ENCODE assay signal across 18 mouse cellular contexts in the genomic region with DNA sequence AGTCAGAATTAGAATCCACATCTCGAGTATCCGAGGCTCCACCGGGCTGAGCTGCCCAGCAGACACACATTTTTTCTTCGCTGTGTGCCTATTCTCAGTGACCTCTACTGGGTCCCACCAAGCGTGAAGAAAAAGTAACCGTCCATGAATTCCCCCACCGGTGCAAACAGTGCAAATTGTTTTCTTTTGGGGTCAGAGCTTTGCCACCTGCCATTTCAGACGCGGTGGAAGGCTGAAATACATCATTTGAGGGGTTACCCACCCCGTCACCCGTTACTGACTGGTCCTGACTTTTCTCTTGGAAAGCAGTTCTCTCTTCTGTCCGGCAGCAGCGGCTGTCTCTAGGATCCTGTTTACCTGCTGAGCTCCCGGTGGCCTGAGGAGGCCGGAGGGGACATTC.
A peak's percentile ranks its signal among the peaks of the same experiment; 100 is the strongest.
DNase-seq lines count a peak whose midpoint lies in the region; ATAC-seq and TF ChIP-seq lines count a peak whose summit lies in the region.
"Had no signal": no experiment of that assay in that cellular context is flagged by ENCODE, and none has a peak within 500 bp of the region (broad histone marks: within the 10 kb centered on the region; RNA-seq: fewer than 3 reads in every experiment).

No protein-coding gene starts in this region.

- no peaks in the 10 kb centered on the region for H3K36me3 ChIP-seq in heart, embryonic 14.5 days (ENCODE audit: control insufficient read depth, insufficient read depth, low read length)
- no peaks in the 10 kb centered on the region for H3K36me3 ChIP-seq in kidney, adult 2 months (ENCODE audit: control insufficient read depth, insufficient read depth, low read length)
- no peaks in the 10 kb centered on the region for H3K36me3 ChIP-seq in neural tube, embryonic 13.5 days
- no peaks in the 10 kb centered on the region for H3K36me3 ChIP-seq in embryonic facial prominence, embryonic 10.5 days (replicated peaks)
- H3K36me3 ChIP-seq: embryonic facial prominence, embryonic 15.5 days; heart, embryonic 10.5 days; intestine, embryonic 15.5 days; midbrain, embryonic 13.5 days had no signal

- H3K4me3 ChIP-seq in heart, embryonic 14.5 days (ENCODE audit: control insufficient read depth in 1 of 2, insufficient read depth in 1 of 2, low read depth in 1 of 2, low read length in 2 of 2) = no peak overlapping the region
- no peak overlapping the region for H3K4me3 ChIP-seq in kidney, adult 2 months (ENCODE audit: insufficient read depth, low read depth, low read length)
- no peak overlapping the region for H3K4me3 ChIP-seq in neural tube, embryonic 13.5 days
- no peak overlapping the region for H3K4me3 ChIP-seq in embryonic facial prominence, embryonic 10.5 days
- H3K4me3 ChIP-seq: embryonic facial prominence, embryonic 15.5 days; heart, embryonic 10.5 days; intestine, embryonic 15.5 days; midbrain, embryonic 13.5 days had no signal

- ATAC-seq in heart, embryonic 14.5 days (ENCODE audit: insufficient number of reproducible peaks, insufficient read depth, low FRiP score, low read depth) = no peak
- ATAC-seq in neural tube, embryonic 13.5 days (ENCODE audit: low read depth) = no peak
- ATAC-seq: forebrain, postnatal 0 days; intestine, embryonic 15.5 days; midbrain, embryonic 13.5 days had no signal

- H3K4me1 ChIP-seq in heart, embryonic 14.5 days (ENCODE audit: control insufficient read depth in 2 of 2, insufficient read depth in 2 of 2, low read length in 2 of 2) = peaks cover 0 to 6% of the 10 kb centered on the region in 2 experiments; a peak in 1 of 4 replicates
- H3K4me1 ChIP-seq in kidney, adult 2 months (ENCODE audit: control insufficient read depth, insufficient read depth, low read length) = no peaks in the 10 kb centered on the region
- H3K4me1 ChIP-seq in neural tube, embryonic 13.5 days (replicated peaks) = no peaks in the 10 kb centered on the region; the same call in 1 of the 2 replicates
- H3K4me1 ChIP-seq in embryonic facial prominence, embryonic 10.5 days = peaks cover 8% of the 10 kb centered on the region
- H3K4me1 ChIP-seq: embryonic facial prominence, embryonic 15.5 days; intestine, embryonic 15.5 days; midbrain, embryonic 13.5 days had no signal

- WGBS in heart, embryonic 14.5 days = 69% methylated on average over 15 of the region's 15 CpGs
- 15% methylated on average over 15 of the region's 15 CpGs for WGBS in kidney, adult 2 months
- 36% methylated on average over 15 of the region's 15 CpGs for WGBS in neural tube, embryonic 13.5 days
- WGBS in embryonic facial prominence, embryonic 10.5 days = 56% methylated on average over 15 of the region's 15 CpGs

- no peak overlapping the region for H3K9ac ChIP-seq in heart, embryonic 14.5 days (ENCODE audit: low read length)
- H3K9ac ChIP-seq in neural tube, embryonic 13.5 days = no peak overlapping the region
- H3K9ac ChIP-seq: embryonic facial prominence, embryonic 15.5 days; forebrain, postnatal 0 days; intestine, embryonic 15.5 days; midbrain, embryonic 13.5 days had no signal

- no peak for TF ChIP-seq POLR2A in kidney, adult 2 months (IDR thresholded peaks at IDR 0.05; ENCODE audit: low read depth, low read length)

- H3K4me2 ChIP-seq in heart, embryonic 14.5 days (ENCODE audit: low read length) = peak overlapping the region; percentile 11; the same call in 1 of the 2 replicates
- H3K4me2 ChIP-seq in neural tube, embryonic 13.5 days = peak overlapping the region; percentile 24; the same call in 1 of the 2 replicates
- H3K4me2 ChIP-seq: embryonic facial prominence, embryonic 15.5 days; intestine, embryonic 15.5 days; midbrain, embryonic 13.5 days had no signal

- H3K27ac ChIP-seq in heart, embryonic 14.5 days (replicated peaks in 1 of 2; ENCODE audit: control insufficient read depth in 1 of 2, insufficient read depth in 1 of 2, low read depth in 2 of 2, low read length in 2 of 2) = no peak overlapping the region
- no peak overlapping the region for H3K27ac ChIP-seq in kidney, adult 2 months (ENCODE audit: insufficient read depth, low read depth, low read length)
- H3K27ac ChIP-seq in neural tube, embryonic 13.5 days (replicated peaks) = no peak overlapping the region
- no peak overlapping the region for H3K27ac ChIP-seq in embryonic facial prominence, embryonic 10.5 days (replicated peaks)
- H3K27ac ChIP-seq: embryonic facial prominence, embryonic 15.5 days; heart, embryonic 10.5 days; intestine, embryonic 15.5 days; midbrain, embryonic 13.5 days; stomach, postnatal 0 days had no signal

- no peak for TF ChIP-seq CTCF in kidney, adult 2 months (conservative IDR thresholded peaks at IDR 0.05; ENCODE audit: insufficient read depth, insufficient read length, low read depth, low read length)

- no peak for DNase-seq in heart, adult 9 months (ENCODE audit: low spot score in 2 of 2)
- DNase-seq in kidney, adult 2 months = peak; percentile 5
- DNase-seq in kidney, postnatal 10 days = no peak
- DNase-seq in Muller cell, postnatal 12 days (ENCODE audit: inconsistent ontology term) = peak; percentile 1
- no peak for DNase-seq in left cerebral cortex, adult 18-20 months (ENCODE audit: low spot score in 2 of 2)
- no peak for DNase-seq in embryonic facial prominence, embryonic 10.5 days (ENCODE audit: low spot score)
- DNase-seq: cerebellum, adult 9-10 months; forebrain, postnatal 0 days; gastrocnemius, postnatal 36 days; liver; lung, postnatal 10 days had no signal

- H3K9me3 ChIP-seq in heart, embryonic 14.5 days (ENCODE audit: control insufficient read depth, low read length) = no peaks in the 10 kb centered on the region
- H3K9me3 ChIP-seq in neural tube, embryonic 13.5 days = no peaks in the 10 kb centered on the region
- no peaks in the 10 kb centered on the region for H3K9me3 ChIP-seq in embryonic facial prominence, embryonic 10.5 days
- H3K9me3 ChIP-seq: embryonic facial prominence, embryonic 15.5 days; heart, embryonic 10.5 days; intestine, embryonic 15.5 days; midbrain, embryonic 13.5 days had no signal

- H3K27me3 ChIP-seq in heart, embryonic 14.5 days (ENCODE audit: control insufficient read depth, insufficient read depth, low read length) = no peaks in the 10 kb centered on the region
- H3K27me3 ChIP-seq in kidney, adult 2 months (replicated peaks; ENCODE audit: control insufficient read depth, insufficient read depth, low read length) = no peaks in the 10 kb centered on the region
- no peaks in the 10 kb centered on the region for H3K27me3 ChIP-seq in neural tube, embryonic 13.5 days
- no peaks in the 10 kb centered on the region for H3K27me3 ChIP-seq in embryonic facial prominence, embryonic 10.5 days (replicated peaks; ENCODE audit: low read depth, poor library complexity, severe bottlenecking)
- H3K27me3 ChIP-seq: embryonic facial prominence, embryonic 15.5 days; intestine, embryonic 15.5 days; midbrain, embryonic 13.5 days had no signal

Comparison
In these comparisons a context has a peak if more than half of its experiments do, and no peak if none do; other contexts are left out.
1. DNase-seq: peak in kidney, adult 2 months (single experiment) and Muller cell, postnatal 12 days (single experiment); none in heart, adult 9 months (0 of 2), kidney, postnatal 10 days (single experiment), left cerebral cortex, adult 18-20 months (0 of 2) and embryonic facial prominence, embryonic 10.5 days (single experiment).